Mouse (Mus musculus) retina, adult 2 months (tissue): Measurements from ENCODE around the gene Cdr2l.
A peak's percentile ranks its signal among the peaks of the same experiment; 100 is the strongest.
"Not testable (repeated sequence)": the region's sequence is repeated elsewhere in the genome, so short reads cannot be mapped to it uniquely, and the experiment has no call there.

ENCODE experiments used
- DNase-seq: peaks from one replicate; pipeline ENCODE4 v3.0.0-alpha.2; 2012; ENCODE audit warnings: low read depth, low spot score

Cdr2l gene

DNA sequence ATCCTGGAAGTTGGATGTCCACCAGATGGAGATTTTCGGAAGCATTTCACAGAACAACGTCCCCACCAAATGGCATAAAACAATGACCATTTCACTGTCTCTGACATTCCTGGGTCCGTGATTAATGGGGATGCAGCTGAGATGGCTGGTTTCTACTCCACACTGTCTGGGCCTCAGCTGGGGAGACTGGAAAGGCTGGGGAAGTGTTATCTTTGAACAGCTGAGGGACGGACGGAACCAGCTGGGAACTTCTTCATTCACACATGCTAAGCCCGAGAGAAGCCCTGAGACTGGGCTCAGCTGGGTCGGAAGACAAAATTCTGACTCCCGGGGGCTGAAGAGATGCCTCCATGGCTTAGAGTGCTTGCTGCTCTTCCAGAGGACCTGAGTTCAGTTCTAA, 10.4 kb upstream of the Cdr2l start:
- DNase-seq, result no peak

DNA sequence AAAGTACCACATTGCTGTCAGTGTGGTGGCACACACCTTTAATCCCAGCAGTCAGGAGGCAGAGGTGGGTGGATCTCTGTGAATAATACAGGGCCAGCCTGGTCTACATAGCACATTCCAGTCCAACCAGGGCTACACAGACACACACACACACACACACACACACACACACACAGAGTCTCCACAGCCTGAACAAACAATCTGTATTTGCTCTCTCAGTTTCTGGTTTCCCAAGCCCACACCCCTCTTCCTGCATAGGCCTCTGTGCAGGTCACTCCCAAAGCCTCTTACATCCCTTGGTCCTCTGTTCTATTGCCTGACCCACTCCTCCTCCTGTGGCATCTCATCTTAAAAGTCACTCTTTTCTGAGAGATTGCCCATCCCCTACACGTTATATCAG, 9.7 kb upstream of the Cdr2l start:
- no peak for DNase-seq

DNA sequence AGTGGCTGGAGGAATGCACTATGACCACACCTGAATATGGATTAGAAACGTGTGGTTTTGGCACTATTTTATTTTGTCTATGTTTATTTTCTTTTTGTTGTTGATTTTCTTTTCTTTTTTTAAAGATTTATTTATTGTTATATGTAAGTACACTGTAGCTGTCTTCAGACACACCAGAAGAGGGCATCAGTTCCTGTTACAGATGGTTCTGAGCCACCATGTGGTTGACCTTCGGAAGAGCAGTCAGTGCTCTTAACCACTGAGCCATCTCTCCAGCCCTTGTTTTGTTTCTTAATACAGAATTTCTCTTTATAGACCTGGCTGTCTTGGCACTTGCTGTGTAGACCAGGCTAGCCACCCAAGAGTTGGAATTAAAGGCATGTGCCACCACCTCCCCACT, 9.0 kb upstream of the Cdr2l start:
- DNase-seq, result no peak

DNA sequence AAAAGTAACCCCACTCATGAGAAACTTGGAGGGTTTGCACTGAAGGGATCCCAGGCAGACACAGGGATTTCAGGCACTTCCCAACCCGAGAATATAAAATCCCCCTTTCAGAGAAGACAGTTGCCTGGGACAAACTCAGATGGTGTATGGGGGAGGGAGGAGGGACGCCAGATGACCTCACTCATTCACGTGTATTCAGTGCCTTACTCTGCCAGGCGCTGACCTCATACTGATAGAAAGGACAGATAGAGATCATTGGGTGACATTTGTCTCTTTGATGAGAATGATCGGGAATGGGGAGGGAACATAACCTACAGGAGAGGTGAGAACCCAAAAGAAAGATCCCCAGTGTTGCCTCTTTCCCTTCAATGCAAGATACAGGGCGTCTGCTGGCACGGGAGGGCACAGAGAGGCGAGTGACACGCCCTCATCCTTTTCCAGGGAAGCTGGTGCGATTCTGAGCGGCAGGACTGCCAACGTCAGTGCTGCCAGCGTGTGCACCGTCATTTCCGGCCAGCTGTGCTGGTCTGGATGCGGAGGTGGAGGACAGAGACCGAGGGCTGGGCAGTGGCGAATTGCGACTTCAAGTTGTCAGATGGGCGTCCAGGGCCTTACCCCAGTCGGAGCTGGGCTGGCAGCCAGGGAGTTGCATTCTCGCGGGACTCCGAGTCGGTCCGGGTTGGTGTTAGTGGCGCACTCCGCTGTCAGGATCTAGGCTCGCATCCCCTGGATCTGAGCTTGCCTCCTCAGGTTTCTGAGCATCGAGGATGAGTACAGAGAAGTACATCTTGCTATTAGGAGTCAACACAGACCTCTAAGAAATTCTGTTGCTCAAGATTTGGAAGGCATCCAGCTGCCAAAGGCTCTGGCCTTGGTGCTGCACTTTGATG, 7.7 kb upstream of the Cdr2l start:
- no peak for DNase-seq

DNA sequence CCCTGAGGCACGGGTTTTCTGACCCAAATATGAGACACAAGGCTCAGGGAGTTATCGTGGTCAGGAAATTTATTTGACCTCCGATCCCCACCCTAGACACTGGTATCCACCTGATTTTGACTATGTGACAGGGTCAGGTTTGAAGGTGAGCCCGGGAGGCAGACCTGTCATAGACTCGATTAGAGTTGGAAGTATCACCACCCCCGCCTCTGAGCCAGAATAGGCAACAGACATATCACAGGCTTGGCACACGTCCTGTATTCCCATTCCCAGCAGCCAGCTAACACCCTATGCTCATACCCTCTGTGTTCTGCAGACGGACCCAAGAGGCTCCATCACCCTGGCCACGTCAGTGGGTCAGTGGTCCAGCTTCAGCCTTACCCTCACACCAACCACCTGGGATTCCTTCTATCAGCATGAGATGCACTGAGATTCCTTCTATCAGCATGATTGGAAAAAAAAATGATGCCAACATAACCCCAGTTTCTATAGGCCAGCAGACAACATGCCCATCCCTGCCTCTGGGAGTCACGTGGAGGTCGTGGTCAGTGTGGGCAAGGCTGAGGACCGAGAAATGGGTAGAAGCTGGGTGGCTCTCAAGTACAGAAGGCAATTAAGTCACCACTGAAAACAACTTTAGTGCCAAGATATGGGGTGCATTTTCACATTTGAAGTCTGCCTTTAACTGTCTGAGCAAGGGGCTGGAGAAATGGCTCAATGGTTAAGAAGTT, 6.9 kb upstream of the Cdr2l start:
- DNase-seq, result no peak

DNA sequence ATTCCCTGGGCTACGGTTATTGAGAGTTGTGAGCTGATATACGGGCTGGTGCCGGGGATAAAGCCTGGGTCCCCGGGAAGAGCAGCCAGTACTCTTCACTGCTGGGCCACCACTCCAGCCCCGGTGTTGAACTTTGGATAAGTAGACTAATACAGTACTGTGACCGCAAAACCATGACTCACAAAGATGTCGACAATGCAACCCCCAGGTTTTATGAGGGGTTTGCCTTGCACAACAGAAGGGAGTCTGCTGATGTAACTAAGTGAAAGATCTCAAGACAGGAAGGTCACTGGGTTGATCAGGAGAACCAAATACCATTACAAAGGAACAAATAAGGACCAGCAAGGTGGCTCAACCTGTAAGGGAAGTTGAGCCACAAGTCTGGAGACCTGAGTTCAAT, 5.0 kb upstream of the Cdr2l start:
- no peak for DNase-seq

DNA sequence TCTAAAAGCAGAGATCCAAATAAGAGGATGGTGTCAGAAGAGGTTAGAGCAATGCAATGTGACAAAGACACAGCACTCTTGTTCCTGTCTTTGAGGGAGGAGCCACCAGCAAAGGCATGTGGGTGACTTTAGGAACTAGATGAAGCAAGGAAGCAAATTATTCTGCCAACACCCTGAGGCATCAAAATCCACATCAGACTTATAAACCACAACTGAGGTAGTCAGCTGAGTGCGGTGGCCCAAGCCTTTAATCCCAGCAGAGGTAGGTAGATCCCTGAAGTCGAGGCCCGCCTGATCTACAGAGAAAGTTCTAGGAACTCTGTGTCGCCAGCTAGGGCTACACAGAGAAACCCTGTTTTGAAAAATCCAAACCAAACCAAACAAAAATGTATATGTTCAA, 4.5 kb upstream of the Cdr2l start:
- no peak for DNase-seq

DNA sequence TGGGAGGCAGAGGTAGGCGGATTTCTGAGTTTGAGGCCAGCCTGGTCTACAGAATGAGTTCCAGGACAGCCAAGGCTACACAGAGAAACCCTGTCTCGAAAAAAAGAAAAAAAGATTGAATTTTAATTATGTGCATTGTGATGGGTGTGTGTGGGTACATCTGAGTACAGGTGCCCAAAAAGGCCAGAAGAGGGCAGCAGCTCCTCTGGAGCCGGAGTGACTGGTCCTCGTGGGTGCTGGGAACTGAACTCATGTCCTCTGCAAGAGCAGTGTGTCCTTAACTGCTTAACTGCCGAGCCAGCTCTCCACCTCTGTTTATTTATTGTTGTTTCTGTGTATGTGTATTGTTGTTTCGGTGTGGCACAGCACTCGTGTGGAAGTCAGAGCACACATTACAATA, 3.9 kb upstream of the Cdr2l start:
- DNase-seq, result no peak

DNA sequence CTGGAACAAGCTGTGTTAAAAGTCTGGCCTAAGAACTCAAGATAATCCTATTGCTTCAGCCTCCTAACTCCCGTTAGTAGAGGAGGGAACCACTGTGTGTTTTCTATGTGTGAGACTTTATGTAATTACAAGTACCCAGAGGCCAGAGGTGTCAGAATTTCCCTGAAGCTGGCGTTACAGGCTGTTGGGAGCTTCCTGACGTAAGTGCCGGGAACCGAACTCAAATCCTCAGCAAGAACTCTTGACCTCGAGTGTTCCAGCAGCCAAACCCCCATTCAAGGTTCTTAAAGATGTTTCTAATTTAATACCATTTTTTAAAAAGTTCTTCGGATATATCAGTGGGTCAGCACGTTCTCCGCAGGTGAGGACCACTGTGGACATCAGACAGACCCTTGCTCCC, 440 bp upstream of the Cdr2l start:
- no peak for DNase-seq

DNA sequence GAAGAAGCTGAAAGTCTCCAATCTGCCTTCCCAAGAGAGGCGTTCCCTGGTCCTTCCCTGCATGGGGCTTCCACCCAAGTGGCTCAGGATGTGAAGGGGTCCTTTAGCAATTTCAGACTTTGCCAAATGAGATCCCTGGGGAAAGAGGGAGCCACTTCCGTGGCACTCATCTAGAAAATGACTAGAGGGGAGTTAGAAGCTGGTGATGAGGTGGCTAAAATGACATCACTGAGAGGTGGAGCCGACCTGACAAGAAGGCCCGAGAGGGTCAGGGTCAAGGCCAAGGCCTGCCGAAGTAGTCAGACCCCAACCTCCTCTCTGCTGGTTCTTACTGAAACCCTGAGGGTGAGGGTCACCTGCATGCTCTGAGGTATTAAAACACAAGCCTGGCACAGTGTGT, 1.2 kb downstream of the Cdr2l start:
- no peak for DNase-seq

DNA sequence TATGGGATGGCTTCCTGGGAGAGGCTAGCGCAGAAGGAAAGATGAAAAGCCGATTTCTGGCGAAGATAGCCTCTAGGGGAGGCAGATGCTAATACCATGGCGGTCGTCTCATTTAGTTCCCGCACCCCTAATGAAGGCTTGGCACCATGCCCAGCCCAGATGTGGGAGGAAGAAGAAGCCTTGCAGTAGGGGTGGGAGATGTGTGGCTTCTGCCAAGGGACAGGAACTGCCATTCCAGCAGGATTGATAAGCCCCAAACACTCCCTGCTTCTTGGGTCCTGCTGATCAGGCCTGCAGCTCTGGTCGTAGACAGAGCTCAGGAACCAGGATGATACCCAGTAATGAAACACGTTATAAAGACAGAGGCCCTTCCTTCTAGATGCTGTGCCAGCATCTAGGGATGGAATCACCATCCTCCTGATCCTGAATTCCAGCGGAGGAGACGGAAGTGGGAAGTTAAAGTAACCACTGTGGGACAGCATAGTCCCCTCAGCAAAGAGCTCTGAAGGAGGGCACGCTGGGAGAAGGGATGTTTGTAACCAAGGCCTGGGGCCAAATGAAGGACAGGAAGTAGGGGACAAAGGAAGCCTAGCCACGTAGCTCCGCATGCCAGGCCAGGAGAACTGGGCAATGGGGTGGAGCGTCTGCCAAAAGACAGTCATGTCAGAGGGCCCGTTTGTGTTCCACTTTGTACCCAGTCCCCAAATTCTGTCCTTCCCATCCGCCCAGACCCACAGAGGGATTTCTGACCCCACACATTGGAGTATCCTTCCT, 2.2 kb downstream of the Cdr2l start:
- DNase-seq, result no peak

DNA sequence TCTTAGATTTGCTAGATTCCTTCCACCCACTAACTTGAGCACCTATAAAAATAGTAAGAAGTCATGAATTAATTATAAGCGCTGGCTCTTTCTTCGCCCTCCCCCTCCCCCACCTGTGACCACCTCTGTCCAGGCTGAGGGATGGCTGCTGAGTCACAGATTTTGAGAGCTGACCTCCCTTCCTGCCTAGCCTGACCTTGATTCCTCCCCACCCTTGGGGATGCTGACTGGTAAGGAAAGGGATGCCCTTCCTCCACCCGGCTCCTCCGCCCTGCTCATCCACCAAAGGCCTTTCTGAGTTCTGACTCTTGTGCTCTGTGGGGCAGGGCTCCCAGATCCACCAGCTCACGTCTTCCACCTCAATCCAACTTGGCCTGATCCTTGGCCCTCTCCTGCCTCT, 2.9 kb downstream of the Cdr2l start:
- DNase-seq, result no peak

DNA sequence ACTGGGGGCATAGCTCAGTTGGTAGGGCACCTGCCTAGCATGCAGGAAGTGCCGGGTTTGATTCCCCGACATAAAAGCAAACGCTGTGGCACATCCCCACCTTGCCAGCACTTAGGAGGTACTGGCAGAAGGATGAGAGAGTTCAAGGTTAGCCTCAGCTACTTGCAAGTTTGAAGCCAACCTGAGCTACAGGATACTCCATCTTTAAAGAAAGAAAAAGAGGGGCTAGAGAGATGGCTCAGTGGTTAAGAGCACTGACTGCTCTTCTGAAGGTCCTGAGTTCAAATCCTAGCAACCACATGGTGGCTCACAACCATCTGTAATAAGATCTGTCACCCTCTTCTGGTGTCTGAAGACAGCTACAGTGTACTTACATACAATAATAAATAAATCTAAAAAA, 5.1 kb downstream of the Cdr2l start:
- not testable (repeated sequence) for DNase-seq

DNA sequence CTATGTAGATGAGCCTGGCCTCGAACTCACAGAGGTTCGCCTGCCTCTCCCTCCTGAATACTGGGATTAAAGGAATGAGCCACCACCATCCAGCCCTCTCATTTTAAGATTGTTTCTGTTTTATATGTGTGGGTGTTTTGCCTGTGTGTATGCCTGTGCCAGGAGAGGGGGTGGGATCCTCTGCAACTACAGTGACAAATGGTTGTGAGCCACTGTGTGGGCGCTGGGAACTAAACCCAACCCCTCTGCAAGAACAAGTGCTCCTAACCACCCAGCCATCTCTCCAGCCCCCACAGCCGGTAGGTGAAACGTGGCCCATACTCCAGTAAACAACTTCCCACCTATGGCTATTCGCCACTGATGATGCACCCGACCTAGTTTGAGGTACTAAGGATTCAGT, 9.6 kb downstream of the Cdr2l start:
- DNase-seq, result no peak

DNA sequence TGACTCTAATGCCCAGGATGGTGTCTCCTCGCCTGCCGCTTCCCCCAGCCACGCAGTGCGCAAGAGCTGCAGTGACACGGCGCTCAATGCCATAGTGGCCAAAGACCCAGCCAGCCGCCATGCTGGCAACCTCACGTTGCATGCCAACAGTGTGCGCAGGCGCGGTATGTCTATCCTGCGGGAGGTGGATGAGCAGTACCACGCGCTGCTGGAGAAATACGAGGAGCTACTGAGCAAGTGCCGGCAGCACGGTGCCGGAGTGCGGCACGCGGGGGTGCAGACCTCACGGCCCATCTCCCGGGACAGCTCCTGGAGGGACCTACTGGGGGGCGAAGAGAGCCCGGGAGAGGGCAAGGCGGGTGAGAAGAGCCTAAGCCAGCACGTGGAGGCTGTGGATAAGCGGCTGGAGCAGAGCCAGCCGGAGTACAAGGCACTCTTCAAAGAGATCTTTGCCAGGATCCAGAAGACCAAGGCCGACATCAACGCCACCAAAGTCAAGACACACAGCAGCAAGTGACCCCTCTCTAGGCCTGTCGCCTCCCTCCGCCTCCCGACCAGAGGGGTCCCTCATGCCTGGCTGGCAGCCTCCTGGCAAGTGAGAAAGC, 12.1 kb downstream of the Cdr2l start:
- no peak for DNase-seq

DNA sequence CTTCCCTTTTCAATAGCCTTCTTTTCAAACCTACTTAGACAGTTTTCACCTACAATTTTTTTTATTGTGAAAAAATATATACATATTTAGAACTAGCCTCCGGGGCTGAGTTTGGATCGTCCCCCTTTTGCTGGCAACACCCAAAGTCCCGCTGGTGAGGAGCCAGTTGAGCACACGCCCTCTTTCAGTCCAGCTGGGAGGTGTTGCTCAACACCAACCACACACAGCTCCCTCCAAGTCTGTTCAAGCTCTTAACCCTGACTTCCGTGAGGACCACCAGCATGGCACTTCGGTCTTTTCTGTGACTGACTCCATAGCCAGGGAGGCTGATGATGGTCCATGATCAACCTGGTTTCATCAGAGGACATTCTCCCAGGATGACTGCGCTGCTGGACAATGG, 16.4 kb downstream of the Cdr2l start:
- DNase-seq, result no peak

DNA sequence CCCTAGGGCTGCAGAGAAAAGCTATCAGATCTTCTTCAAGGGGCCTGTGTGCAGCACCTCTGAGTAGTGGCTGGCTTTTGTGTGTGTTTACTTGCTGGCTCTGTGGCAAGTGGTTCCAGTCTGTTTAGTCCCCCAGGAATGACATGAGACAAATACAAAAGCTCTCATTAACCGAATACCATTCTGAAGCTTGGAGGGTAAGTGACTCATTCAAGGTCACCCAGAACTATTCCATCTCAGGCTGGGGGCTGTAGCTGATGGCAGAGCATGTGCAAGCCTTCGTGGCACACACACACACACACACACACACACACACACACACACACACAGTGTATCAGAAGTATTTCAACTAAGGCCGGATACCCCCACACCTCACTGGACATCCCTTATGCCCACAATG, 18.4 kb downstream of the Cdr2l start:
- no peak for DNase-seq

DNA sequence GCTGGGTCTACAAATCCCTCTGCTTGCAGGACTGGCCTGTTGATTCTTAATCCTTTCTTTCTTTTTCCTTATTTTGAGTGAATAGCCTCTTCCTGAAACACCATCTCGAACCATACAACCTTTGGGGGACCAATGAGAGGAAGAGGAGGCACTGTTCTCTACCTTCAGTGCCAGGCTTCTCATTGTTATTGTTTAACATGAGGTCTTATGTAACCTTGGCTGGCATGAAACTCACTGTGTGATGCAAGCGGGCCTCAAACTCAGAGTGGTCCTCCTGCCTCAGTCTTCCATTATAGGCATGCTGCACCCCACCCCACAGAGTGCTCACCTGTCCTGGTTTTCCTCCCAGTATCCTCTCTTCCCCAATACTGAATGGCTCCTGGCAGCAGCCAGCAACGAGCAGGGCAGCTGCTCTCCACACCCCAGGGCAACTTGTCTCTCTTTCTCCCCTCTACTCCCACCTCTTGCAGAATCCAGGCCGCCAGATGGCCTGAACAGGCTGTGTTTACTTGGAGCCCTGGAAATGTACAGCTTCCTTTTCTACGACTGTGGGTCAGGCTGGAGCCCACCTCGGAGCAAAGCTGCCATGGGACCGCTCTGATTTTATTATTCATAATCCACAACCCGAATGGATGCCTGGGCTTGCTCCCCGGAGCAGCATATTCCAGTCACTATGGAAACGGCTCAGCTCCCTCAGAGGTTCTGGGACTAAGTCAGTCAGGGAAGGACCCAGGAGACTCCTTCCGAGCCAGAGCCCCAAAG, 19.1 kb downstream of the Cdr2l start:
- no peak for DNase-seq

DNA sequence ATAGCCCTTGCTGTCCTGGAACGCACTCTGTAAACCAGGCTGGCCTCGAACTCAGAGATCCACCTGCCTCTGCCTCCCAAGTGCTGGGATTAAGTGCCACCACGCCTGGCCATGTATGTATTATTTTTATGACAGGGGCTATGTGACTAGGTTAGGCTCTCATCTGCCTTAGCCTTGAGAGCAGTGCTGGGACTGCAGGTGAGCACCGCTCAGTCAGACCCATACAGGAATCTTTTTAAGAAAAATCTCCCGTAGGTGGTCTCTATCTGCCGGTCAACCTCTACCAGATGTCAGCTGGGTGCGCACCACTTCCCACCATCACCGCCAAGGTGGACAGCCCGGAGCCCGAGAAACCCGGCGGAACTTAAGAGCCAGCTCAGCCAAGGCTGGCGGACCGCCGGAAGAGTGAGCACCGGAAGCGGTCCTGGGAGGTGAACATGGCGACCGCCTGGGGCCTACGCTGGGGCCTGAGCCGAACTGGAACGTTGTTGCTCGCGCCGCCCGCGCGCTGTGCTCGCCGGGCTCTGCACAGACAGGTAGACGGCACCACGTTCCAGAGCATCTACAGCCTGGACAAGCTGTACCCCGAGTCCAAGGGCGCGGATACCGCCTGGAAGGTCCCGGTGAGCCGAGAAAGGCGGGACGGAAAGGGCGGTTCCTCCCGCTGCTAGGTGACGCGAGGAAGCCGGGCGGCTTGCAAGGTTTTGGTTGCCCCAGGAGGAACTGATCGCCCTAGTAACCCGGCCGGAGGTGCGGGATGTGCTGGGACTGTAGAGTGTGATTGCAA, 21.8 kb downstream of the Cdr2l start, which contains the start of gene Mrpl58:
Gene Mrpl58 (plus strand): TSS at position 415 of the 787 bp plus-strand sequence.
- DNase-seq, result peak; percentile 75

DNA sequence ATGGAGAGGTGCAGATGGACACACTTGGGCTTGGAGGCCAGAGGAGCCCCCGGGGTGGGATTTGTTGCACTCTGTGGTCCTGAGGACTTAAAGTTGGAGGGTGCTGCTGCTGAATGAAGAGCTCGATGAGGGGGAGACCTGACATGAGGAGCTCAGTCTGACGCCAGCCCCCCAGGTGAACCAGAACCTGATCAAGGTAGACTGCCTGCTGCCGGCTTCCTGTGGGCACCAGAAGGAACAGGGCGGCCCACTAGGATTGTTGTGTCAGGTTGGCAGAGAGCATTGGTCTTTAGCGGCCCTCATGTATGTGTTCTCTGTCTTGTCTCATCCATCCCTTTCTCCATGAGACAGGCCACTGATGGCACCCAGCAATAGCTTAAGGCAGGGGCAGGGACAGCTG, 24.0 kb downstream of the Cdr2l start:
- DNase-seq, result no peak
